Mouse (Mus musculus) WW6 (cell line): ENCODE results near the gene B3gnt8.
A peak's percentile ranks its signal among the peaks of the same experiment; 100 is the strongest.

ENCODE experiments used
- DNase-seq: peaks from one replicate; pipeline ENCODE4 v3.0.0-alpha.2; 2013; ENCODE audit warnings: low read depth, low spot score

B3gnt8 gene

GRCm38 (mm10) chr7:25618865-25619721, 7.4 kb upstream of the B3gnt8 start, which contains the start of gene Dmac2:
Dmac2 (plus strand) TSS chr7:25619414.
- peak; percentile 92 for DNase-seq

- DNase-seq, result no peak
These were observed 6.8 kb upstream of the B3gnt8 start for GRCm38 (mm10) chr7:25619722-25619991.

- no peak for DNase-seq
These were observed 6.4 kb upstream of the B3gnt8 start for GRCm38 (mm10) chr7:25620101-25620500.

GRCm38 (mm10) chr7:25620751-25621150, 5.7 kb upstream of the B3gnt8 start:
- no peak for DNase-seq

GRCm38 (mm10) chr7:25623857-25624370, 2.5 kb upstream of the B3gnt8 start:
- no peak for DNase-seq

- no peak for DNase-seq
These were observed 1.6 kb upstream of the B3gnt8 start for GRCm38 (mm10) chr7:25624851-25625250.

GRCm38 (mm10) chr7:25625594-25626250, 732 bp upstream of the B3gnt8 start:
- peak; percentile 29 for DNase-seq

GRCm38 (mm10) chr7:25627431-25628322, 1.2 kb downstream of the B3gnt8 start:
- peak; percentile 20 for DNase-seq

- DNase-seq, result no peak
These were observed 1.8 kb downstream of the B3gnt8 start for GRCm38 (mm10) chr7:25628323-25628620.

- DNase-seq, result no peak
These were observed 6.2 kb downstream of the B3gnt8 start for GRCm38 (mm10) chr7:25632679-25633078.

GRCm38 (mm10) chr7:25636373-25636772, 9.9 kb downstream of the B3gnt8 start:
- DNase-seq, result no peak

GRCm38 (mm10) chr7:25637099-25637498, 10.6 kb downstream of the B3gnt8 start:
- no peak for DNase-seq

GRCm38 (mm10) chr7:25639754-25640153, 13.3 kb downstream of the B3gnt8 start:
- DNase-seq, result no peak

GRCm38 (mm10) chr7:25644136-25644535, 17.7 kb downstream of the B3gnt8 start:
- no peak for DNase-seq

- DNase-seq, result no peak
These were observed 18.2 kb downstream of the B3gnt8 start for GRCm38 (mm10) chr7:25644631-25645030.

GRCm38 (mm10) chr7:25645074-25645473, 18.6 kb downstream of the B3gnt8 start:
- DNase-seq, result no peak

- DNase-seq, result no peak
These were observed 21.2 kb downstream of the B3gnt8 start for GRCm38 (mm10) chr7:25647574-25648123.

GRCm38 (mm10) chr7:25649839-25650238, 23.4 kb downstream of the B3gnt8 start:
- DNase-seq, result no peak

- DNase-seq, result no peak
These were observed 24.8 kb downstream of the B3gnt8 start for GRCm38 (mm10) chr7:25651281-25651680.

- DNase-seq, result no peak
These were observed 25.8 kb downstream of the B3gnt8 start for GRCm38 (mm10) chr7:25652244-25652759.

- DNase-seq, result no peak
These were observed 29.4 kb downstream of the B3gnt8 start for GRCm38 (mm10) chr7:25655601-25656428.
